Mouse (Mus musculus): ENCODE measurements around the gene Ahcyl2. TPM values are rescaled to one million over a fixed set of nuclear protein-coding genes. Genes with fewer than 3 reads are reported as not detected.

Gene Ahcyl2
- polyA plus RNA-seq, 1 experiment = 37.2 TPM

GRCm38 (mm10) chr6:29820314-29820713, 52.5 kb downstream of the Ahcyl2 start:
- TF ChIP-seq POLR2A (IDR thresholded peaks at IDR 0.05; ENCODE audit: insufficient read depth, low read length) (no peak), CTCF (IDR thresholded peaks at IDR 0.05; ENCODE audit: low read depth, low read length) (no peak), EP300 (IDR thresholded peaks at IDR 0.05; ENCODE audit: insufficient read depth, low read depth, low read length) (no peak)
- no peaks in the 10 kb centered on the region for H3K27me3 ChIP-seq (ENCODE audit: control insufficient read depth, insufficient read depth, low read length, poor library complexity, severe bottlenecking)

GRCm38 (mm10) chr6:29820926-29821325, 53.1 kb downstream of the Ahcyl2 start:
- no peak for TF ChIP-seq CTCF (IDR thresholded peaks at IDR 0.05; ENCODE audit: low read depth, low read length)
- no peak for TF ChIP-seq EP300 (IDR thresholded peaks at IDR 0.05; ENCODE audit: insufficient read depth, low read depth, low read length)
- no peak for TF ChIP-seq POLR2A (IDR thresholded peaks at IDR 0.05; ENCODE audit: insufficient read depth, low read length)
- Histone ChIP-seq H3K27ac (ENCODE audit: insufficient read depth, low read length) (no peak overlapping the region), H3K4me1 (ENCODE audit: control insufficient read depth, insufficient read depth, low read length) (peaks cover 1% of the 10 kb centered on the region), H3K9ac (ENCODE audit: low read depth, poor library complexity, severe bottlenecking) (no peak overlapping the region), H3K27me3 (ENCODE audit: control insufficient read depth, insufficient read depth, low read length, poor library complexity, severe bottlenecking) (no peaks in the 10 kb centered on the region), H3K36me3 (ENCODE audit: control insufficient read depth, insufficient read depth, low read length, poor library complexity, severe bottlenecking) (peaks cover 3% of the 10 kb centered on the region), H3K4me3 (ENCODE audit: low read depth, low read length) (no peak overlapping the region), H3K9me3 (replicated peaks; ENCODE audit: control insufficient read depth, insufficient read depth, low read length, poor library complexity, severe bottlenecking) (no peaks in the 10 kb centered on the region)

More at GRCm38 (mm10) chr6:29820314-29820713, 52.5 kb downstream of the Ahcyl2 start:
- Histone ChIP-seq H3K4me1 (ENCODE audit: control insufficient read depth, insufficient read depth, low read length) (peaks cover 1% of the 10 kb centered on the region), H3K27ac (ENCODE audit: insufficient read depth, low read length) (no peak overlapping the region), H3K36me3 (ENCODE audit: control insufficient read depth, insufficient read depth, low read length, poor library complexity, severe bottlenecking) (peaks cover 3% of the 10 kb centered on the region), H3K9ac (ENCODE audit: low read depth, poor library complexity, severe bottlenecking) (no peak overlapping the region), H3K9me3 (replicated peaks; ENCODE audit: control insufficient read depth, insufficient read depth, low read length, poor library complexity, severe bottlenecking) (no peaks in the 10 kb centered on the region), H3K4me3 (ENCODE audit: low read depth, low read length) (no peak overlapping the region)

GRCm38 (mm10) chr6:29821770-29822169, 54.0 kb downstream of the Ahcyl2 start:
- Histone ChIP-seq H3K36me3 (ENCODE audit: control insufficient read depth, insufficient read depth, low read length, poor library complexity, severe bottlenecking) (peaks cover 3% of the 10 kb centered on the region), H3K27me3 (ENCODE audit: control insufficient read depth, insufficient read depth, low read length, poor library complexity, severe bottlenecking) (no peaks in the 10 kb centered on the region), H3K9ac (ENCODE audit: low read depth, poor library complexity, severe bottlenecking) (no peak overlapping the region), H3K27ac (ENCODE audit: insufficient read depth, low read length) (no peak overlapping the region), H3K9me3 (replicated peaks; ENCODE audit: control insufficient read depth, insufficient read depth, low read length, poor library complexity, severe bottlenecking) (no peaks in the 10 kb centered on the region), H3K4me3 (ENCODE audit: low read depth, low read length) (no peak overlapping the region), H3K4me1 (ENCODE audit: control insufficient read depth, insufficient read depth, low read length) (no peaks in the 10 kb centered on the region)
- no peak for TF ChIP-seq EP300 (IDR thresholded peaks at IDR 0.05; ENCODE audit: insufficient read depth, low read depth, low read length)
- no peak for TF ChIP-seq CTCF (IDR thresholded peaks at IDR 0.05; ENCODE audit: low read depth, low read length)
- no peak for TF ChIP-seq POLR2A (IDR thresholded peaks at IDR 0.05; ENCODE audit: insufficient read depth, low read length)

GRCm38 (mm10) chr6:29825302-29825701, 57.5 kb downstream of the Ahcyl2 start:
- H3K36me3 ChIP-seq (ENCODE audit: control insufficient read depth, insufficient read depth, low read length, poor library complexity, severe bottlenecking) = peaks cover 2% of the 10 kb centered on the region

GRCm38 (mm10) chr6:29827291-29828242, 59.8 kb downstream of the Ahcyl2 start:
- H3K9me3 ChIP-seq (replicated peaks; ENCODE audit: control insufficient read depth, insufficient read depth, low read length, poor library complexity, severe bottlenecking) = no peaks in the 10 kb centered on the region
- H3K27ac ChIP-seq (ENCODE audit: insufficient read depth, low read length) = no peak overlapping the region
- no peaks in the 10 kb centered on the region for H3K4me1 ChIP-seq (ENCODE audit: control insufficient read depth, insufficient read depth, low read length)
- no peaks in the 10 kb centered on the region; the same call in 1 of the 2 replicates for H3K36me3 ChIP-seq (ENCODE audit: control insufficient read depth, insufficient read depth, low read length, poor library complexity, severe bottlenecking)
- no peaks in the 10 kb centered on the region for H3K27me3 ChIP-seq (ENCODE audit: control insufficient read depth, insufficient read depth, low read length, poor library complexity, severe bottlenecking)
- H3K9ac ChIP-seq (ENCODE audit: low read depth, poor library complexity, severe bottlenecking) = no peak overlapping the region
- H3K4me3 ChIP-seq (ENCODE audit: low read depth, low read length) = no peak overlapping the region
- no peak for TF ChIP-seq CTCF (IDR thresholded peaks at IDR 0.05; ENCODE audit: low read depth, low read length)

More at GRCm38 (mm10) chr6:29825302-29825701, 57.5 kb downstream of the Ahcyl2 start:
- Histone ChIP-seq H3K27ac (ENCODE audit: insufficient read depth, low read length) (no peak overlapping the region), H3K4me1 (ENCODE audit: control insufficient read depth, insufficient read depth, low read length) (no peaks in the 10 kb centered on the region), H3K9ac (ENCODE audit: low read depth, poor library complexity, severe bottlenecking) (no peak overlapping the region), H3K27me3 (ENCODE audit: control insufficient read depth, insufficient read depth, low read length, poor library complexity, severe bottlenecking) (no peaks in the 10 kb centered on the region), H3K9me3 (replicated peaks; ENCODE audit: control insufficient read depth, insufficient read depth, low read length, poor library complexity, severe bottlenecking) (no peaks in the 10 kb centered on the region), H3K4me3 (ENCODE audit: low read depth, low read length) (no peak overlapping the region)
- TF ChIP-seq EP300 (IDR thresholded peaks at IDR 0.05; ENCODE audit: insufficient read depth, low read depth, low read length) (no peak), POLR2A (IDR thresholded peaks at IDR 0.05; ENCODE audit: insufficient read depth, low read length) (no peak), CTCF (IDR thresholded peaks at IDR 0.05; ENCODE audit: low read depth, low read length) (no peak)

GRCm38 (mm10) chr6:29828574-29829234, 60.9 kb downstream of the Ahcyl2 start:
- H3K9me3 ChIP-seq (replicated peaks; ENCODE audit: control insufficient read depth, insufficient read depth, low read length, poor library complexity, severe bottlenecking) = no peaks in the 10 kb centered on the region
- TF ChIP-seq POLR2A (IDR thresholded peaks at IDR 0.05; ENCODE audit: insufficient read depth, low read length) (no peak), CTCF (IDR thresholded peaks at IDR 0.05; ENCODE audit: low read depth, low read length) (no peak), EP300 (IDR thresholded peaks at IDR 0.05; ENCODE audit: insufficient read depth, low read depth, low read length) (no peak)

More at GRCm38 (mm10) chr6:29828574-29829234, 60.9 kb downstream of the Ahcyl2 start:
- Histone ChIP-seq H3K36me3 (ENCODE audit: control insufficient read depth, insufficient read depth, low read length, poor library complexity, severe bottlenecking) (no peaks in the 10 kb centered on the region), H3K4me1 (ENCODE audit: control insufficient read depth, insufficient read depth, low read length) (no peaks in the 10 kb centered on the region), H3K27me3 (ENCODE audit: control insufficient read depth, insufficient read depth, low read length, poor library complexity, severe bottlenecking) (no peaks in the 10 kb centered on the region), H3K4me3 (ENCODE audit: low read depth, low read length) (no peak overlapping the region), H3K27ac (ENCODE audit: insufficient read depth, low read length) (no peak overlapping the region), H3K9ac (ENCODE audit: low read depth, poor library complexity, severe bottlenecking) (no peak overlapping the region)

All from ES-Bruce4 (cell line).